Mouse (Mus musculus): Measurements from ENCODE around the gene Atcay. TPM values are rescaled to one million over a fixed set of nuclear protein-coding genes. Genes with fewer than 3 reads are reported as not detected.

Gene Atcay
- total RNA-seq (2014; fragmentation: Nextera tagmentation) (not detected in 2 replicates), total RNA-seq (2017) (0.06 and 0.11 TPM in 2 replicates), polyA plus RNA-seq (2012) (not detected in 2 replicates)

GRCm38 (mm10) chr10:81230438-81231332, at the start of gene Atcay:
Atcay (minus strand) TSS chr10:81230833.
- peaks cover 37% of the 10 kb centered on the region for H3K27me3 ChIP-seq (ENCODE audit: insufficient read depth, low read length)

GRCm38 (mm10) chr10:81279496-81279895, 48.9 kb upstream of the Atcay start:
- H3K4me3 ChIP-seq (ENCODE audit: low read depth, low read length), result no peak overlapping the region
- peaks cover 26% of the 10 kb centered on the region for H3K4me1 ChIP-seq (ENCODE audit: insufficient read depth, low read depth, low read length)
- peaks cover 57% of the 10 kb centered on the region for H3K27me3 ChIP-seq (ENCODE audit: insufficient read depth, low read length)
- H3K36me3 ChIP-seq (replicated peaks), result peaks cover 1% of the 10 kb centered on the region
- TF ChIP-seq CTCF (IDR thresholded peaks at IDR 0.05; ENCODE audit: low read depth, low read length) (no peak), TAL1 (conservative IDR thresholded peaks at IDR 0.05; ENCODE audit: low read depth, low read length) (no peak), GATA2 (IDR thresholded peaks at IDR 0.05; ENCODE audit: borderline replicate concordance, low read depth, low read length) (no peak), POLR2AphosphoS5 (IDR thresholded peaks at IDR 0.05; ENCODE audit: insufficient replicate concordance, low read depth, low read length) (no peak), GATA1 (IDR thresholded peaks at IDR 0.05; ENCODE audit: borderline replicate concordance, low read length) (no peak)
- no peak for DNase-seq (ENCODE audit: low spot score)
- no peak for ATAC-seq (ENCODE audit: extremely low read depth, insufficient number of reproducible peaks, low FRiP score, poor library complexity, severe bottlenecking)
- H3K9me3 ChIP-seq (replicated peaks), result 0 out of 2 replicates have a peak, but pooled peaks cover 2% of the 10 kb centered on the region

More at GRCm38 (mm10) chr10:81230438-81231332, at the start of gene Atcay:
- Histone ChIP-seq H3K4me3 (ENCODE audit: low read depth, low read length) (no peak within 1 kb of the TSS), H3K4me1 (ENCODE audit: insufficient read depth, low read depth, low read length) (peaks cover 21% of the 10 kb centered on the region), H3K36me3 (replicated peaks) (peaks cover 11% of the 10 kb centered on the region), H3K9me3 (replicated peaks) (no peaks in the 10 kb centered on the region)
- TF ChIP-seq POLR2AphosphoS5 (IDR thresholded peaks at IDR 0.05; ENCODE audit: insufficient replicate concordance, low read depth, low read length) (no peak), GATA2 (IDR thresholded peaks at IDR 0.05; ENCODE audit: borderline replicate concordance, low read depth, low read length) (no peak), GATA1 (IDR thresholded peaks at IDR 0.05; ENCODE audit: borderline replicate concordance, low read length) (no peak), CTCF (IDR thresholded peaks at IDR 0.05; ENCODE audit: low read depth, low read length) (no peak), TAL1 (conservative IDR thresholded peaks at IDR 0.05; ENCODE audit: low read depth, low read length) (no peak)
- ATAC-seq (ENCODE audit: extremely low read depth, insufficient number of reproducible peaks, low FRiP score, poor library complexity, severe bottlenecking) (no peak), DNase-seq (ENCODE audit: low spot score) (no peak)

- Histone ChIP-seq H3K4me3 (ENCODE audit: low read depth, low read length) (no peak overlapping the region), H3K9me3 (replicated peaks) (0 out of 2 replicates have a peak, but pooled peaks cover 2% of the 10 kb centered on the region), H3K4me1 (ENCODE audit: insufficient read depth, low read depth, low read length) (peaks cover 20% of the 10 kb centered on the region), H3K36me3 (replicated peaks) (peaks cover 20% of the 10 kb centered on the region), H3K27me3 (ENCODE audit: insufficient read depth, low read length) (peaks cover 39% of the 10 kb centered on the region; the same call in 1 of the 2 replicates)
- DNase-seq (ENCODE audit: low spot score) (no peak), ATAC-seq (ENCODE audit: extremely low read depth, insufficient number of reproducible peaks, low FRiP score, poor library complexity, severe bottlenecking) (no peak)
- TF ChIP-seq TAL1 (conservative IDR thresholded peaks at IDR 0.05; ENCODE audit: low read depth, low read length) (no peak), GATA1 (IDR thresholded peaks at IDR 0.05; ENCODE audit: borderline replicate concordance, low read length) (no peak), CTCF (IDR thresholded peaks at IDR 0.05; ENCODE audit: low read depth, low read length) (no peak), GATA2 (IDR thresholded peaks at IDR 0.05; ENCODE audit: borderline replicate concordance, low read depth, low read length) (no peak)
These were observed 47.0 kb upstream of the Atcay start for GRCm38 (mm10) chr10:81277676-81278075.

GRCm38 (mm10) chr10:81273842-81274241, 43.2 kb upstream of the Atcay start:
- no peak for TF ChIP-seq CTCF (IDR thresholded peaks at IDR 0.05; ENCODE audit: low read depth, low read length)
- TF ChIP-seq POLR2AphosphoS5 (IDR thresholded peaks at IDR 0.05; ENCODE audit: insufficient replicate concordance, low read depth, low read length), result no peak
- TF ChIP-seq GATA2 (IDR thresholded peaks at IDR 0.05; ENCODE audit: borderline replicate concordance, low read depth, low read length), result no peak
- TF ChIP-seq GATA1 (IDR thresholded peaks at IDR 0.05; ENCODE audit: borderline replicate concordance, low read length), result no peak
- TF ChIP-seq TAL1 (conservative IDR thresholded peaks at IDR 0.05; ENCODE audit: low read depth, low read length), result no peak
- ATAC-seq (ENCODE audit: extremely low read depth, insufficient number of reproducible peaks, low FRiP score, poor library complexity, severe bottlenecking) (no peak), DNase-seq (ENCODE audit: low spot score) (no peak)
- peaks cover 9% of the 10 kb centered on the region; the same call in 1 of the 2 replicates for H3K27me3 ChIP-seq (ENCODE audit: insufficient read depth, low read length)
- H3K4me3 ChIP-seq (ENCODE audit: low read depth, low read length), result no peak overlapping the region
- H3K36me3 ChIP-seq (replicated peaks), result peaks cover 54% of the 10 kb centered on the region
- H3K9me3 ChIP-seq (replicated peaks), result 0 out of 2 replicates have a peak, but pooled peaks cover 2% of the 10 kb centered on the region
- peaks cover 19% of the 10 kb centered on the region for H3K4me1 ChIP-seq (ENCODE audit: insufficient read depth, low read depth, low read length)

GRCm38 (mm10) chr10:81272356-81272755, 41.7 kb upstream of the Atcay start:
- DNase-seq (ENCODE audit: low spot score), result no peak
- Histone ChIP-seq H3K27me3 (ENCODE audit: insufficient read depth, low read length) (peaks cover 4% of the 10 kb centered on the region; the same call in 1 of the 2 replicates), H3K9me3 (replicated peaks) (0 out of 2 replicates have a peak, but pooled peaks cover 2% of the 10 kb centered on the region), H3K36me3 (replicated peaks) (peaks cover 56% of the 10 kb centered on the region), H3K4me1 (ENCODE audit: insufficient read depth, low read depth, low read length) (peaks cover 30% of the 10 kb centered on the region), H3K4me3 (ENCODE audit: low read depth, low read length) (no peak overlapping the region; the same call in 1 of the 2 replicates)
- no peak for ATAC-seq (ENCODE audit: extremely low read depth, insufficient number of reproducible peaks, low FRiP score, poor library complexity, severe bottlenecking)
- TF ChIP-seq POLR2AphosphoS5 (IDR thresholded peaks at IDR 0.05; ENCODE audit: insufficient replicate concordance, low read depth, low read length), result no peak
- TF ChIP-seq GATA1 (IDR thresholded peaks at IDR 0.05; ENCODE audit: borderline replicate concordance, low read length), result no peak
- no peak for TF ChIP-seq TAL1 (conservative IDR thresholded peaks at IDR 0.05; ENCODE audit: low read depth, low read length)
- TF ChIP-seq GATA2 (IDR thresholded peaks at IDR 0.05; ENCODE audit: borderline replicate concordance, low read depth, low read length), result no peak
- TF ChIP-seq CTCF (IDR thresholded peaks at IDR 0.05; ENCODE audit: low read depth, low read length), result no peak

All from G1E (cell line).